Mouse (Mus musculus) olfactory bulb, adult 2 months (tissue): ENCODE data around the gene Hist1h1b. TPM values are rescaled to one million over a fixed set of nuclear protein-coding genes. Genes with fewer than 3 reads are reported as not detected.
"Not testable (repeated sequence)": the region's sequence is repeated elsewhere in the genome, so short reads cannot be mapped to it uniquely, and the experiment has no call there.

Source experiments
- H3K27ac ChIP-seq: fragments of 200-500 bp; 2 replicates; pipeline ENCODE4 v1.5.1; 2012; ENCODE audit warnings: low read depth, low read length; ENCODE audit not compliant: insufficient read depth
- H3K4me1 ChIP-seq: fragments of 200-500 bp; 2 replicates; pipeline ENCODE4 v1.6.1; 2012; ENCODE audit warnings: low read length; ENCODE audit not compliant: control insufficient read depth, insufficient read depth
- H3K4me3 ChIP-seq: fragments of 200-500 bp; 2 replicates; pipeline ENCODE4 v1.5.1; 2012; ENCODE audit warnings: mild to moderate bottlenecking, low read depth, low read length, moderate library complexity; ENCODE audit not compliant: insufficient read depth
- CTCF ChIP-seq: fragments of 200-500 bp; IDR thresholded peaks from 2 replicates; pipeline ENCODE4 v1.5.1; 2012; ENCODE audit warnings: low read depth, mild to moderate bottlenecking, low read length, moderate library complexity; ENCODE audit not compliant: insufficient read depth
- POLR2A ChIP-seq: fragments of 200-500 bp; IDR thresholded peaks from 2 replicates; pipeline ENCODE4 v1.6.1; 2012; ENCODE audit warnings: mild to moderate bottlenecking, low read depth, low read length, moderate library complexity; ENCODE audit not compliant: insufficient read depth
- WGBS: fragments of 180-500 bp; shearing (Covaris S2); methylation state at CpG from one replicate; pipeline ENCODE4 v1.1.7; 2018; 5-methylcytosine and 5-hydroxymethylcytosine counted together
- polyA plus RNA-seq: library from polyadenylated mRNA; stranded (reverse); fragments of >200 nt; gene quantifications from 2 replicates; pipeline ENCODE4 v1.2.4, GENCODE M21; 2012; ENCODE audit warnings: low replicate concordance; ENCODE audit not compliant: missing spikeins, insufficient read depth, insufficient read length

Gene Hist1h1b
- polyA plus RNA-seq, 1 experiment, result not detected

- WGBS, result 12% methylated on average over 18 of the region's 18 CpGs
- peaks cover 5% of the 10 kb centered on the region; the same call in 1 of the 2 replicates for H3K4me1 ChIP-seq
- TF ChIP-seq CTCF (no peak), POLR2A (no peak)
- no peak overlapping the region for H3K27ac ChIP-seq
- no peak overlapping the region for H3K4me3 ChIP-seq
Observed at GRCm38 (mm10) chr13:21790601-21791283, 10.3 kb upstream of the Hist1h1b start.

GRCm38 (mm10) chr13:21789925-21790324, 9.5 kb upstream of the Hist1h1b start:
- TF ChIP-seq CTCF (no peak), POLR2A (no peak)
- H3K4me3 ChIP-seq, result no peak overlapping the region
- H3K4me1 ChIP-seq, result peaks cover 5% of the 10 kb centered on the region; the same call in 1 of the 2 replicates
- 75% methylated on average over 6 of the region's 6 CpGs for WGBS
- H3K27ac ChIP-seq, result no peak overlapping the region

- H3K27ac ChIP-seq, result no peak overlapping the region
- TF ChIP-seq CTCF (no peak), POLR2A (no peak)
- H3K4me3 ChIP-seq, result peak overlapping the region; percentile 32
- peaks cover 5% of the 10 kb centered on the region; the same call in 1 of the 2 replicates for H3K4me1 ChIP-seq
- 20% methylated on average over 16 of the region's 21 CpGs for WGBS
Observed at GRCm38 (mm10) chr13:21787760-21788593, 7.6 kb upstream of the Hist1h1b start.

GRCm38 (mm10) chr13:21786899-21787629, 6.6 kb upstream of the Hist1h1b start, which contains the start of the genes Hist1h2an and Hist1h2bp:
Gene Hist1h2an (minus strand): TSS chr13:21787218.
Gene Hist1h2bp (plus strand): TSS chr13:21787461.
- H3K4me3 ChIP-seq, result peak within 1 kb of the TSS; percentile 60
- H3K27ac ChIP-seq, result peak within 1 kb of the TSS; percentile 80
- WGBS, result under 1% methylated on average over 42 of the region's 63 CpGs
- H3K4me1 ChIP-seq, result not testable (repeated sequence)

GRCm38 (mm10) chr13:21786189-21786898, 5.9 kb upstream of the Hist1h1b start:
- WGBS, result 7% methylated on average over 8 of the region's 8 CpGs

GRCm38 (mm10) chr13:21784311-21784710, 3.9 kb upstream of the Hist1h1b start:
- no peaks in the 10 kb centered on the region; the same call in 1 of the 2 replicates for H3K4me1 ChIP-seq
- TF ChIP-seq POLR2A (no peak), CTCF (no peak)
- H3K4me3 ChIP-seq, result no peak overlapping the region
- WGBS, result 32% methylated on average over 6 of the region's 6 CpGs
- no peak overlapping the region for H3K27ac ChIP-seq

More at GRCm38 (mm10) chr13:21786189-21786898, 5.9 kb upstream of the Hist1h1b start:
- Histone ChIP-seq H3K4me3 (peak overlapping the region; percentile 43), H3K27ac (no peak overlapping the region; the same call in 1 of the 2 replicates), H3K4me1 (peaks cover 5% of the 10 kb centered on the region; the same call in 1 of the 2 replicates)
- TF ChIP-seq POLR2A (no peak), CTCF (no peak)

- no peak overlapping the region for H3K4me3 ChIP-seq
- no peak overlapping the region for H3K27ac ChIP-seq
- no peaks in the 10 kb centered on the region; the same call in 1 of the 2 replicates for H3K4me1 ChIP-seq
- under 1% methylated on average over 9 of the region's 9 CpGs for WGBS
- TF ChIP-seq CTCF, result no peak
- TF ChIP-seq POLR2A, result no peak
Observed at GRCm38 (mm10) chr13:21783734-21784161, 3.3 kb upstream of the Hist1h1b start.

GRCm38 (mm10) chr13:21783255-21783617, 2.8 kb upstream of the Hist1h1b start, which contains the start of gene Hist1h3i:
Gene Hist1h3i (minus strand): TSS chr13:21783370.
- Histone ChIP-seq H3K4me1 (no peaks in the 10 kb centered on the region; the same call in 1 of the 2 replicates), H3K27ac (peak within 1 kb of the TSS; percentile 70; the same call in 1 of the 2 replicates), H3K4me3 (peak within 1 kb of the TSS; percentile 59)
- 0% methylated on average over 17 of the region's 20 CpGs for WGBS
- TF ChIP-seq CTCF (no peak), POLR2A (no peak)

- H3K4me3 ChIP-seq, result peak overlapping the region; percentile 59
- WGBS, result 2% methylated on average over 16 of the region's 35 CpGs
- H3K27ac ChIP-seq, result peak overlapping the region; percentile 70; the same call in 1 of the 2 replicates
- H3K4me1 ChIP-seq, result not testable (repeated sequence)
Observed at GRCm38 (mm10) chr13:21782361-21783254, 2.2 kb upstream of the Hist1h1b start.
